Mouse (Mus musculus): ENCODE measurements around the gene Syce1. TPM values are rescaled to one million over a fixed set of nuclear protein-coding genes. Genes with fewer than 3 reads are reported as not detected.
"Not testable (repeated sequence)": the region's sequence is repeated elsewhere in the genome, so short reads cannot be mapped to it uniquely, and the experiment has no call there.

Syce1 gene
- total RNA-seq, 2 experiments from 2014 or later = not detected

DNA sequence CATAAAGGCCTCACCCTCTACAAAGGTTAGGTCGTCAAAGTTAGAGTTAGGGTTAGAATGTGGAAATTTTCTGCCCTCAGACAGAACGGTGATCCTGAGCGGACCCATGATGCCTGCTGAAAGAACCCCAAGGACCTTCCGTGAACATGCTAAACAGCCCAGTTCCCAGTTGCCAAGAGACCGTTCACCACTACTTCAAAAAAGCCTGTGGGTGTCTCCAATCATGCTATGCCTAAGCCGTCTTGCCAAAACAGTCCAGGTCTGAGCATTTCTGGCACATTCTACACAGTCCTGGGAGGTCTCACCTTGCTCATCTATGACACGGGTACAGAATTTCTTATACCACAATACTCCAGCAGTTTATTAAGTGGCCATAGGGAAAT, 392 bp upstream of the Syce1 start:
- no peak for DNase-seq (ENCODE audit: low spot score)
- intact Hi-C loops (cut with DNase I) = no loop called here

- intact Hi-C loops (cut with DNase I) = no loop called here
- DNase-seq (ENCODE audit: low spot score) = no peak
Observed at GRCm38 (mm10) chr7:140780548-140780947, 7.1 kb downstream of the Syce1 start.

DNA sequence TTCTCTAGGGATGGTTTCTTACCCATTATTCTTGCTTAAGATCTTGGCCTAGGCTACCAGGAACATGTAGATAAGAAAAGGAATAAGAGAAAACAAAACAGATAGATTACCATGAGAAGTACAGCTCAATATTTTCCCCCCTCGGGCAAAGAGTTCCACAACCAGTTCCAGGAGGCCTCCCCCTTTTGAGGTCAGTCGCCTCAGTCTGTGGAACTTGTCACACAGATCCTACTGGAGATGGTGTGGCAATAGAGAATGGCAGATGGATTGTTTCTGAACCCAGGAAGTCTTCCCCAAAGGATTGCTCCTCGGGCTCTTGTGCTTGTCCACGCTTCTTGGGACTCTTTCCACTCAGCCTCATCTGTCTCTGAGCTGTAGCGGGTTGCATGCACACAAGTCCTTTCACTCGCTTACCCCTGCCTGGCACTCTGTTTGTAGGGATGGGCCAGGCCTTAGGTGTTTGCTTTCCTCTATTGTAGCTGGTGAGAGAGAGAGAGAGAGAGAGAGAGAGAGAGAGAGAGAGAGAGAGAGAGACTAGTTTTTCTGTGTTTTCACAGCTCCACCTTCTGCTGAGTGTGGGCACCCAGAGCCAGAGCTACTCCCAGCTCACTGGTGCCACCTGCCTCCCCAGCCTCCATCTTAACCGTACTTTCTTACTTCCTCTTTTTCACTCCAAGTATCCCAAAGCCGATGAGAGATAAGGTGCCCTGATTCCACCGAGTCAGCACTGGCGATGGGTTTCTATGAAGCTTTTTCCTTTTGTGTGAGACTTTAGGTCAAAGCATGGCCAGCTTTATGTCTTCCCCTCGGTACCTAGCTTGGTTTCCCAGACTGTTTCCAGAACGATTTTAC, 21.5 kb downstream of the Syce1 start:
- DNase-seq (ENCODE audit: low spot score) = no peak
- intact Hi-C loops (cut with DNase I) = no loop called here

GRCm38 (mm10) chr7:140765391-140765790, 22.3 kb downstream of the Syce1 start:
- intact Hi-C loops (cut with DNase I); DNase-seq (ENCODE audit: low spot score): not testable (repeated sequence)

- DNase-seq (ENCODE audit: low spot score) = no peak
- intact Hi-C loops (cut with DNase I) = no loop called here
Observed at GRCm38 (mm10) chr7:140763447-140764020, 24.1 kb downstream of the Syce1 start, which contains the start of gene Cyp2e1. Cyp2e1 (plus strand) TSS chr7:140763739.

DNA sequence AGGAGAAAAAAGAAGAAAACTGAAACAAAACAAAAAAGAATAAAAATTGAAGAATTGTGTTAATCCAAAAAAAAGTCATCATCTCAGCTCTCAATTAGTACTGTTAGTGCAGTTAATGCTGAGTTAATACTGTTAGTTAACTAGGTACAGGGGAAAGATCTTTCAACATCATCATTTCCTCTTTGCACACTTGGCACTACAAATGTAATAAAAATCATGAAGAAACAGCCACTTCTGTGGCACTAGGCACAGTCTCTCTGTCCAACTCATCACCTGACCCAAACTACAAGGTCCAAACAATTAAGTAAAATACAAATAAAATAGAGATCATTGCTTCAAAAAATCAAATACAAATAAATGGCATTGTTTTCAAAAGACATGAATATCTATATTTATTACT, 27.0 kb downstream of the Syce1 start:
- intact Hi-C loops (cut with DNase I) = no loop called here
- DNase-seq (ENCODE audit: low spot score) = no peak

DNA sequence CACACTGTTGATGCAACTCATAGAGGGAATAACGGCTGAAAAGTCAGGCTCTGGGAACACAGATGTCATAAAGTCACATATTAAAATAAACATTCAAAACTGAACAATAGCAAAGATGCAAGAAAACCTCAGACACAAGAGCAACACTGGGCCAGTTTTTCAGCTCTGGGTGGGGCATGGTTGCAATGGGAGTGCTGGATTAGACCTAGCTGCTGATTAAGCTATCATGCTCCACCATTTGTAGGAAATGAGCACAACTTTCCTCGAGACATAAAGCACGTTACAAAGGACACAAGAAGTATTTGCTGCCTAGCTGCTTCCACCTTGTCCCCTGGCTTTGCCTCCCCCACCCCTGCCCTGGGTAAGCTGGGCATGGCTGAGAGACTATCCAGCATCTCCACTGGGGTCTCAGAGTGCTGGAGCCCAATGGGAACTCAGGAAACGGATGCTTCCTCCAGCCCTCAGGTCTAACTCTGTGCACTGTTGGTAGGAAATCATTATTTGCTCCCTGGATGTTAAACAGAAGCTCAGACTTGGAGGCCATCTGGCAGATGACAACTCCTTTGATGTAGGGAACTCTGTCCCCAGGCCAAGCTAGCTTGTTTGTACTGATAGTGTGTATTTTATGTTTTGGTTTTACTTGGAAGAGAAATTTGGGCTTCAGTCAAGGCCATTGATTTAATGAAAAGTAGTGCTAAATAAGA, 31.3 kb downstream of the Syce1 start:
- intact Hi-C loops (cut with DNase I) = no loop called here
- no peak for DNase-seq (ENCODE audit: low spot score)

DNA sequence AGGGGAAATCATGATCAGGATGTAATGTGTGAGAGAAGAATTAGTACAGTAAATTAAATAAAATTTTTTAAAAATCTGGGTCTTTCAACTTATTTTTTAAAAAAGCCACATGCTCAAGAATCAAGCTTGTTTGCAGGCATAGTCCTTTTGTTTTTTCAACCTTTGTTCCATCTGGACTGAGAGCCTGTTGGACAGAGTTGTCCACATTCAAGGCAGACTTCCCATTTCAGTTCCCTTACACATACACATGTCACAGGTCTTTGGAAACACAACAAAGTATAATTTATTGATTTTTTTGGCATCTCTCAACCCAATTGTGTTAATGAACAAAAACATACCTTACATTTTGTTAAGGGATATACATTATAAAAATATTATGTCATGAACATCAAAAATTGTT, 33.1 kb downstream of the Syce1 start:
- intact Hi-C loops (cut with DNase I) = no loop called here
- no peak for DNase-seq (ENCODE audit: low spot score)

- no peak for DNase-seq (ENCODE audit: low spot score)
- intact Hi-C loops (cut with DNase I) = no loop called here
Observed at GRCm38 (mm10) chr7:140748827-140749160, 38.9 kb downstream of the Syce1 start.

GRCm38 (mm10) chr7:140748116-140748826, 39.4 kb downstream of the Syce1 start:
- no peak for DNase-seq (ENCODE audit: low spot score)
- intact Hi-C loops (cut with DNase I) = no loop called here

- DNase-seq (ENCODE audit: low spot score) = no peak
- intact Hi-C loops (cut with DNase I) = no loop called here
Observed at GRCm38 (mm10) chr7:140747402-140747801, 40.2 kb downstream of the Syce1 start.

DNA sequence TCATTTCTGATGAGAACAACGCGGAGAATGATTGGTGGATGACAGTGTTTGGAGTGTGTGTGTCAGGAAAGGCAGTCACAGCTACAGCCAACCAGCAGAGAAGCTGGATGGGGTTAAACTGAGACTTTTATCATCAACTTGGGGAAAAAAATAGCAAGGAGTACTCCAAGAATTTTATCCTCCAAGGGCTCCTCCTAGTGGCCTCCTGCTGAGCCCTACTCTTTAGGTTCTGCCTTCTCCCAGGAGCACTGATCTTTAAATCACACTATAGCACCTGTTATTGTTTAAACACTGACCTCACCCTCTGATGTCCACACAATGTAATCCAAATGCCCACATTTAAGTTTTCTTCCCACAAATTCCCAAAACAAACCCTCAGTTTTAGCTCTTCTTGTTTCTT, 54.5 kb downstream of the Syce1 start:
- intact Hi-C loops (cut with DNase I) = no loop called here
- DNase-seq (ENCODE audit: low spot score) = no peak

Other genes with a start within 250 kb of the Syce1 start
- not detected for gene Olfr538, start 220.0 kb downstream of the Syce1 start, total RNA-seq (2021)
- not detected for gene Olfr46, start 186.6 kb downstream of the Syce1 start, total RNA-seq (2021)
- not detected for gene Olfr61, start 158.9 kb downstream of the Syce1 start, total RNA-seq (2021)
- gene Olfr53, start 141.4 kb downstream of the Syce1 start, total RNA-seq (2021) = not detected
- gene Olfr539, start 127.9 kb downstream of the Syce1 start, total RNA-seq (2021) = not detected
- not detected for gene Olfr45, start 105.9 kb downstream of the Syce1 start, total RNA-seq (2021)
- gene Olfr541, start 90.6 kb downstream of the Syce1 start, total RNA-seq (2021) = not detected
- gene Cyp2e1, start 24.1 kb downstream of the Syce1 start, total RNA-seq (2021) = 1 to 10 TPM; 6.3 to 6.9 TPM
- gene Zfp941, start 34.3 kb upstream of the Syce1 start, total RNA-seq (2021) = not detected
- under 1 TPM; 0.39 to 0.83 TPM for gene Urah, start 47.2 kb upstream of the Syce1 start, total RNA-seq (2021)
- 10 to 100 TPM; 10.8 to 14.5 TPM for gene Scgb1c1, start 57.7 kb upstream of the Syce1 start, total RNA-seq (2021)
- gene Odf3, start 60.0 kb upstream of the Syce1 start, total RNA-seq (2021) = not detected
- not detected for gene Gm45785, start 68.5 kb upstream of the Syce1 start, total RNA-seq (2021)
- 10 to 100 TPM; 20.1 to 21.8 TPM for gene Ric8a, start 69.1 kb upstream of the Syce1 start, total RNA-seq (2021)
- gene Bet1l, start 69.7 kb upstream of the Syce1 start, total RNA-seq (2021) = 10 to 100 TPM; 10.0 to 11.7 TPM
- 10 to 100 TPM; 86.0 to 93.0 TPM for gene Psmd13, start 94.1 kb upstream of the Syce1 start, total RNA-seq (2021)
- 10 to 100 TPM; 54.3 to 64.0 TPM for gene Sirt3, start 94.5 kb upstream of the Syce1 start, total RNA-seq (2021)
- gene Cox8b, start 112.6 kb upstream of the Syce1 start, total RNA-seq (2021) = 1,000 to 10,000 TPM; 2,576 to 2,619 TPM
- not detected for gene Nlrp6, start 133.1 kb upstream of the Syce1 start, total RNA-seq (2021)
- 1 to 10 TPM; 4.6 to 5.2 TPM for gene Pgghg, start 153.5 kb upstream of the Syce1 start, total RNA-seq (2021)
- under 1 TPM; 0.47 to 0.59 TPM for gene Ifitm5, start 162.4 kb upstream of the Syce1 start, total RNA-seq (2021)
- gene Gm45717, start 168.1 kb upstream of the Syce1 start, total RNA-seq (2021) = not detected
- 100 to 1,000 TPM in 1 of 2 experiments, 10 to 100 TPM in 1; 96.7 to 116 TPM for gene Ifitm2, start 168.1 kb upstream of the Syce1 start, total RNA-seq (2021)
- gene Ifitm1, start 179.4 kb upstream of the Syce1 start, total RNA-seq (2021) = 1 to 10 TPM; 1.6 to 2.8 TPM
- gene Ifitm3, start 222.9 kb upstream of the Syce1 start, total RNA-seq (2021) = 100 to 1,000 TPM; 102 to 111 TPM
- gene Ifitm6, start 230.1 kb upstream of the Syce1 start, total RNA-seq (2021) = under 1 TPM in 1 of 2 experiments, not detected in 1; 0.42 TPM
- gene Gm17387, start 241.3 kb upstream of the Syce1 start, total RNA-seq (2021) = not detected

Data from heart, postnatal 25 days (tissue).